Mouse (Mus musculus): ENCODE measurements at regions not wholly inside any gene's neighbourhood (a gene's known extent, or its start where the extent isn't known, plus 50 kb on each side); places are given as distances from the start of the nearest gene placed in this dataset.

- Histone ChIP-seq H3K27me3 (ENCODE audit: low read depth, poor library complexity, severe bottlenecking) (no peaks in the 10 kb centered on the region), H3K27ac (replicated peaks) (peak overlapping the region; percentile 4; the same call in 1 of the 2 replicates), H3K4me3 (no peak overlapping the region), H3K36me3 (no peaks in the 10 kb centered on the region), H3K9me3 (replicated peaks) (peaks cover 13% of the 10 kb centered on the region; the same call in 1 of the 2 replicates), H3K4me1 (peaks cover 4% of the 10 kb centered on the region; the same call in 1 of the 2 replicates)
- no peak for DNase-seq (ENCODE audit: low spot score)
- 81% methylated on average over 7 of the region's 7 CpGs for WGBS
Observed at GRCm38 (mm10) chr8:90762390-90762789, 54.8 kb downstream of the Gm19935 start.

GRCm38 (mm10) chr8:90761947-90762346 is 55.2 kb downstream of the Gm19935 start:
- WGBS = 89% methylated on average over 5 of the region's 5 CpGs
- DNase-seq (ENCODE audit: low spot score) = no peak
- H3K36me3 ChIP-seq = no peaks in the 10 kb centered on the region
- H3K4me1 ChIP-seq = peaks cover 4% of the 10 kb centered on the region; the same call in 1 of the 2 replicates
- H3K4me3 ChIP-seq = no peak overlapping the region
- H3K9me3 ChIP-seq (replicated peaks) = peaks cover 13% of the 10 kb centered on the region; the same call in 1 of the 2 replicates
- H3K27me3 ChIP-seq (ENCODE audit: low read depth, poor library complexity, severe bottlenecking) = no peaks in the 10 kb centered on the region
- peak overlapping the region; percentile 4; the same call in 1 of the 2 replicates for H3K27ac ChIP-seq (replicated peaks)

- Histone ChIP-seq H3K9me3 (replicated peaks) (peaks cover 13% of the 10 kb centered on the region; the same call in 1 of the 2 replicates), H3K36me3 (no peaks in the 10 kb centered on the region), H3K4me1 (peaks cover 4% of the 10 kb centered on the region; the same call in 1 of the 2 replicates), H3K27me3 (ENCODE audit: low read depth, poor library complexity, severe bottlenecking) (no peaks in the 10 kb centered on the region), H3K4me3 (no peak overlapping the region), H3K27ac (replicated peaks) (no peak overlapping the region)
- no peak for DNase-seq (ENCODE audit: low spot score)
- WGBS = 78% methylated on average over 4 of the region's 4 CpGs
Observed at GRCm38 (mm10) chr8:90761446-90761845, 55.7 kb downstream of the Gm19935 start.

DNA sequence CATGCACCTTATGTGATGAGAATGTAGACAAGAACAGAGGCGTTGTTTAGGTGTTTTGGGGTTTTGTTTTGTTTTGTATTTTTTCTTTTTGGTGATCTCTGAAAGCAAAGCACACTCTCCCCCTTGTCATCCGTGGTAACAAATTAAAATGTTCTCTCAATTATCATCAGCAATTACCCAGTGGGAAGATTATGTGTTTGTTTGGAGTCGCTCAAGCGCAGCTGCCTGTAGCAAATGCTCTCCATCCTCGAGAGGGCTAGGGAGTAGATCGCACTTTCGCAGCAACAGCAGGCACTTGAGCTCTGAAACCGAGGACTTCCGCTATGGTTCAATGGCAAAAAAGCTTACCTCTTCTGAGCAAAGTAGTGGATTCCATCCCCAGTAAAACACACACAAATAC is 57.7 kb downstream of the Gm19935 start:
- H3K27ac ChIP-seq (replicated peaks) = no peak overlapping the region
- peaks cover 4% of the 10 kb centered on the region; the same call in 1 of the 2 replicates for H3K4me1 ChIP-seq
- H3K36me3 ChIP-seq = no peaks in the 10 kb centered on the region
- H3K4me3 ChIP-seq = no peak overlapping the region
- H3K27me3 ChIP-seq (ENCODE audit: low read depth, poor library complexity, severe bottlenecking) = no peaks in the 10 kb centered on the region
- H3K9me3 ChIP-seq (replicated peaks) = peaks cover 13% of the 10 kb centered on the region; the same call in 1 of the 2 replicates
- 74% methylated on average over 9 of the region's 9 CpGs for WGBS
- DNase-seq (ENCODE audit: low spot score) = no peak

- Histone ChIP-seq H3K4me3 (no peak overlapping the region), H3K9me3 (replicated peaks) (peaks cover 9% of the 10 kb centered on the region; the same call in 1 of the 2 replicates), H3K27ac (replicated peaks) (no peak overlapping the region), H3K27me3 (ENCODE audit: low read depth, poor library complexity, severe bottlenecking) (no peaks in the 10 kb centered on the region), H3K4me1 (no peaks in the 10 kb centered on the region; the same call in 1 of the 2 replicates), H3K36me3 (no peaks in the 10 kb centered on the region)
- WGBS = 78% methylated on average over 4 of the region's 4 CpGs
- DNase-seq (ENCODE audit: low spot score) = no peak
Observed at GRCm38 (mm10) chr8:90755020-90755419, 62.2 kb downstream of the Gm19935 start.

DNA sequence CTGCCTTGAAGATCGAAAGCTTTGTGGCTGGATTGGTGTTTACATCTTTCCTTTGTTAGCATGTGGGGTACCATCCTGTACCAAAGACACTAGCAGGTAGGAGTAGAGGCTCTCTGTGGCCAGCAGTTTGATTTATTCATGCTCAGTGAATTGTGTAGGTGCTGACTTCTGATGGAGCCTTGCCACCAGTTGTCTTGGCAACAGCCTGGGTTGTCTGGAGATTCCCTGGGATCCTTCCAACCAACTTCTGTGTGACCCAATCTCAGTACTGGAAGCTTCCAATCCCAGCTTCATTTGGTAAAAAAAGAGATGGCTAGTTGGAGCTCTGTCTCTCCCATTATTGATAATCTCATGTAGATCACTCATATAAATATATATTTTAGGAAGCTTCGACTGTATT is 73.6 kb downstream of the Gm19935 start:
- Histone ChIP-seq H3K4me1 (peaks cover 39% of the 10 kb centered on the region), H3K27ac (replicated peaks) (peak overlapping the region; percentile 89), H3K27me3 (ENCODE audit: low read depth, poor library complexity, severe bottlenecking) (no peaks in the 10 kb centered on the region), H3K36me3 (no peaks in the 10 kb centered on the region), H3K9me3 (replicated peaks) (no peaks in the 10 kb centered on the region), H3K4me3 (no peak overlapping the region)
- no peak for DNase-seq (ENCODE audit: low spot score)
- WGBS = 94% methylated on average over 2 of the region's 2 CpGs

DNA sequence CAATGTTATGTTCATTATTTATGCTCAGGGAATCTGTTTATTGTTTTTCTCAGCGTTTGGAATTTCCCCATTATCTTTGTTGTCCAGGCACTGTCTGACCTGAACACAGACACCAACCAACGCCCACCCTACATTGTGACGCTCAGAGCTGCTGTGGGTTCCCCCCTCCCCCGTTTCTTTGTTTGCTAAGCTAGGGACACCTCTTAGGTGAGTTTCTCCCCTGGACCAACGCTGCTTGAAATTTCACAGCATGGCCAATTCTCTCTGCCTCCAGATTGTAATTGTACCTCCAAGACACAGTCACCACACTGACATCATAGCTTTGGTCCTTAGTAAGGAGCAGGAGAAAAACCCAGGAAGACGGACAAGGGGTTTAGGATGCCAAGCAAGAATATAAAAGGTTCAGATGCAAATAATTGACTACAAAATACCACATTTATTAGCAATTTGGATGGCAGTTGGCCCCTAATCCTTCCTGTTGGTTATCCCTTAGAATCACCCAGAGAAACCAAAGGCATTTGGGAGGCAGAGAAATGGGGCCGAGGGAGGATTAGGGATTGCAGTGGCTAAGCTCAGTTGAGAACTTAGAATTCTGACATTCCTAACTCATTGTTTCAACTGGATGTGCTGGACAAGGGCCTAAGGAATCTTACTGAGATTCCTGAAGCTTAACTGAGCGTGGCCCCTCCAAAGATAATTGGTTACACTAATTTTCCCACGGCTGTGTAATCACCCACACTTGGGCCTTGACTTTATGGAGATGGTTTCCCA is 76.0 kb downstream of the Gm19935 start:
- H3K4me3 ChIP-seq = peak overlapping the region; percentile 28

DNA sequence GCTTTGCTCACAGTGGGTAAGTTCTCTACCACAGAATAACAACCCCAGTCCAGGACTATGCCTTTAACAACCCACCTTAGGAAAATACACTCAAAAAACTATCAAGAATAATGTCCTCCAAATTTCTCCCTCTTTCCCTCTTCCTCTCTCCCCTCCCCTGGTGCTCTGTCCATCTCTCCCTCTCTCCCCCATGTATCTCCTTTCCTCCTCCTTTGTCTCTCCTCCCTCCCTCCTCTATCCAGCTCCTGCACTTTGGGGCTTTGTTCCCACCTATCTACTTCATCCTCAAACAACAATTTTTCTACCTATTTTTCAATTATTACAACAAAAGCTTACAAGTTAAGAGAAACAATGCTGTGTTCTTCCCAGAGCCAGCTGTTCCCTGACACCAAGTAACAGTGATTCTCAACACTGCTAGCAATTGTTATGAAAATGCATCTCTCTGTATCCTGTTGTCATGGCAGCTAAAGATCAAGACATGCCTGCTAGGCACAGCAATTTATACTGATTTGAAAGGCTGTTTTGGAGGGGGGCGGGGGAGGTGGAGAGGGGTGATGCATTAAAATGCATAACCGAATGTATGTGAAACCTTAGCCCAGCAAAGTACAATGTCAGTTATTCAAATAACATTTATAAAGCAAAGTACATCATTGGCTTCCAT is 76.8 kb downstream of the Gm19935 start:
- peaks cover 13% of the 10 kb centered on the region; the same call in 1 of the 2 replicates for H3K36me3 ChIP-seq
- H3K4me3 ChIP-seq = peak overlapping the region; percentile 28
- H3K27me3 ChIP-seq (ENCODE audit: low read depth, poor library complexity, severe bottlenecking) = no peaks in the 10 kb centered on the region
- H3K9me3 ChIP-seq (replicated peaks) = peaks cover 7% of the 10 kb centered on the region; the same call in 1 of the 2 replicates
- H3K4me1 ChIP-seq = peaks cover 39% of the 10 kb centered on the region
- 25% methylated on average over 2 of the region's 2 CpGs for WGBS
- H3K27ac ChIP-seq (replicated peaks) = peak overlapping the region; percentile 89
- DNase-seq (ENCODE audit: low spot score) = peak; percentile 71

More for the DNA sequence above, 76.0 kb downstream of the Gm19935 start:
- H3K27me3 ChIP-seq (ENCODE audit: low read depth, poor library complexity, severe bottlenecking) = no peaks in the 10 kb centered on the region
- H3K4me1 ChIP-seq = peaks cover 39% of the 10 kb centered on the region
- DNase-seq (ENCODE audit: low spot score) = peak; percentile 65
- H3K27ac ChIP-seq (replicated peaks) = peak overlapping the region; percentile 89
- peaks cover 13% of the 10 kb centered on the region; the same call in 1 of the 2 replicates for H3K36me3 ChIP-seq
- peaks cover 7% of the 10 kb centered on the region; the same call in 1 of the 2 replicates for H3K9me3 ChIP-seq (replicated peaks)
- WGBS = 16% methylated on average over 9 of the region's 9 CpGs

DNA sequence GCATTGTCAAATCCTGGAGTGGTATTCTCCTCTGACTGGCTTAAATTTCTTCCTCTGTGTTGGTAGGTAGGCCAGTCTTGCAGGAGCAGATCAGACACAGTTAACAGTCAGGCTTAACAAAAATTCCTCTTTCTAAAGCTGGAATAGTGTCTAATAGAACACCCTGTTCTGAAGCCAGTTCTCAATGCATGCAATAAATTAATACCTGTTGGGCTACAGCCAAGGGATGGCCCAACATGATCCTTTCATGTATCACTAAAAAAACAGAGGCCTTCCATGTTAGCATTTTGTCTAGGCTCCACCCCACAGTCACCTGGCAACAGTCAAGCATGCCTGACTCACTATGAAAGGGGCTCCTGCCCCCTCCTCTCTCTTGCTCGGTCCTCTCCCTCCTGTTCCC is 89.2 kb downstream of the Gm19935 start:
- H3K27ac ChIP-seq (replicated peaks) = no peak overlapping the region
- H3K36me3 ChIP-seq = no peaks in the 10 kb centered on the region
- 0 out of 2 replicates have a peak, but pooled peaks cover 4% of the 10 kb centered on the region for H3K4me1 ChIP-seq
- no peaks in the 10 kb centered on the region for H3K9me3 ChIP-seq (replicated peaks)
- no peak for DNase-seq (ENCODE audit: low spot score)
- WGBS = 22% methylated on average over 1 of the region's 1 CpGs
- no peak overlapping the region for H3K4me3 ChIP-seq
- no peaks in the 10 kb centered on the region for H3K27me3 ChIP-seq (ENCODE audit: low read depth, poor library complexity, severe bottlenecking)

- Histone ChIP-seq H3K36me3 (no peaks in the 10 kb centered on the region), H3K4me1 (0 out of 2 replicates have a peak, but pooled peaks cover 4% of the 10 kb centered on the region), H3K27me3 (ENCODE audit: low read depth, poor library complexity, severe bottlenecking) (no peaks in the 10 kb centered on the region), H3K4me3 (no peak overlapping the region), H3K27ac (replicated peaks) (no peak overlapping the region), H3K9me3 (replicated peaks) (no peaks in the 10 kb centered on the region)
- DNase-seq (ENCODE audit: low spot score) = no peak
- WGBS = 94% methylated on average over 5 of the region's 5 CpGs
Observed at GRCm38 (mm10) chr8:90725188-90725587, 92.0 kb downstream of the Gm19935 start.

DNA sequence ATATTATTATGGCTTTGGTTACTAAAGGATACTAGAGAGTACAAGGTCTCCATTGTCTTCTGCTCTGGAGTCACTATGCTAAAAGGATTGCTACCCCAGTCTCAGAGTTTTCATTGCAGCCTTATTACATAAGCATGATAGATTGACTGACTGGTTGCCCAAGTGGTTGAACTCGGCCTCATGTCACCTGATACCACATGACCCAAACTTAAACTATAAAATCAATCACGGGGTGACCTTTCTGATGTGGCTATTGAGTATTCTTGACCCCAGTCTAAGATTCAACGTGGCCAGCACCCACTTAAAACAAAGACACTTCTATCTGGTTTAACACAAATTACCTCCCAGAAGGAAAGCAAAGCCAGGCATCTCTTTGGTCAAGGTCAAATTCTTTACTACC is 100.8 kb downstream of the Gm19935 start:
- Histone ChIP-seq H3K27ac (replicated peaks) (no peak overlapping the region), H3K4me3 (no peak overlapping the region), H3K4me1 (0 out of 2 replicates have a peak, but pooled peaks cover 3% of the 10 kb centered on the region), H3K27me3 (ENCODE audit: low read depth, poor library complexity, severe bottlenecking) (no peaks in the 10 kb centered on the region), H3K36me3 (no peaks in the 10 kb centered on the region), H3K9me3 (replicated peaks) (no peaks in the 10 kb centered on the region)
- WGBS = 66% methylated on average over 3 of the region's 3 CpGs
- no peak for DNase-seq (ENCODE audit: low spot score)

- no peaks in the 10 kb centered on the region for H3K9me3 ChIP-seq (replicated peaks)
- no peaks in the 10 kb centered on the region for H3K36me3 ChIP-seq
- DNase-seq (ENCODE audit: low spot score) = peak; percentile 69
- H3K27me3 ChIP-seq (ENCODE audit: low read depth, poor library complexity, severe bottlenecking) = no peaks in the 10 kb centered on the region
- no peak overlapping the region for H3K4me3 ChIP-seq
- peak overlapping the region; percentile 10; the same call in 1 of the 2 replicates for H3K27ac ChIP-seq (replicated peaks)
- H3K4me1 ChIP-seq = peaks cover 5% of the 10 kb centered on the region
- 23% methylated on average over 5 of the region's 5 CpGs for WGBS
Observed at GRCm38 (mm10) chr8:90708524-90708923, 108.7 kb downstream of the Gm19935 start.
